Mouse (Mus musculus): ENCODE data around the gene Pcdh7. TPM values are rescaled to one million over a fixed set of nuclear protein-coding genes. Genes with fewer than 3 reads are reported as not detected.

Pcdh7 gene
- polyA plus RNA-seq, 1 experiment from 2014 or later = 16.5 TPM

- H3K4me3 ChIP-seq = no peak overlapping the region
- H3K36me3 ChIP-seq = no peaks in the 10 kb centered on the region
- H3K4me2 ChIP-seq = no peak overlapping the region
- H3K9me3 ChIP-seq = no peaks in the 10 kb centered on the region
- H3K9ac ChIP-seq = no peak overlapping the region
- peaks cover 24% of the 10 kb centered on the region for H3K4me1 ChIP-seq
- 80% methylated on average over 1 of the region's 1 CpGs for WGBS
- no peak overlapping the region for H3K27ac ChIP-seq (replicated peaks)
- no peaks in the 10 kb centered on the region for H3K27me3 ChIP-seq (replicated peaks)
- no peak for ATAC-seq (ENCODE audit: extremely low read depth, insufficient number of reproducible peaks, low FRiP score, low TSS enrichment)
Measured at GRCm38 (mm10) chr5:57810641-57811040, 92.9 kb downstream of the Pcdh7 start.

GRCm38 (mm10) chr5:57815964-57816589 lies 98.3 kb downstream of the Pcdh7 start:
- no peak for ATAC-seq (ENCODE audit: extremely low read depth, insufficient number of reproducible peaks, low FRiP score, low TSS enrichment)
- 80% methylated on average over 5 of the region's 5 CpGs for WGBS
- no peak overlapping the region for H3K27ac ChIP-seq (replicated peaks)
- H3K36me3 ChIP-seq = no peaks in the 10 kb centered on the region
- H3K4me3 ChIP-seq = no peak overlapping the region
- H3K4me2 ChIP-seq = no peak overlapping the region
- H3K9ac ChIP-seq = no peak overlapping the region
- H3K27me3 ChIP-seq (replicated peaks) = no peaks in the 10 kb centered on the region
- peaks cover 36% of the 10 kb centered on the region for H3K4me1 ChIP-seq
- H3K9me3 ChIP-seq = no peaks in the 10 kb centered on the region

GRCm38 (mm10) chr5:57819788-57820187 lies 102.0 kb downstream of the Pcdh7 start:
- no peak for ATAC-seq (ENCODE audit: extremely low read depth, insufficient number of reproducible peaks, low FRiP score, low TSS enrichment)
- 73% methylated on average over 2 of the region's 2 CpGs for WGBS
- H3K9ac ChIP-seq = no peak overlapping the region
- peaks cover 41% of the 10 kb centered on the region for H3K4me1 ChIP-seq
- no peaks in the 10 kb centered on the region for H3K9me3 ChIP-seq
- H3K27ac ChIP-seq (replicated peaks) = no peak overlapping the region
- no peaks in the 10 kb centered on the region for H3K36me3 ChIP-seq
- no peak overlapping the region for H3K4me2 ChIP-seq
- H3K27me3 ChIP-seq (replicated peaks) = no peaks in the 10 kb centered on the region
- no peak overlapping the region for H3K4me3 ChIP-seq

- no peaks in the 10 kb centered on the region for H3K9me3 ChIP-seq
- H3K4me1 ChIP-seq = peaks cover 35% of the 10 kb centered on the region
- 62% methylated on average over 8 of the region's 8 CpGs for WGBS
- no peak for ATAC-seq (ENCODE audit: extremely low read depth, insufficient number of reproducible peaks, low FRiP score, low TSS enrichment)
- H3K36me3 ChIP-seq = no peaks in the 10 kb centered on the region
- no peak overlapping the region for H3K27ac ChIP-seq (replicated peaks)
- H3K4me3 ChIP-seq = no peak overlapping the region
- H3K27me3 ChIP-seq (replicated peaks) = no peaks in the 10 kb centered on the region
- no peak overlapping the region for H3K9ac ChIP-seq
- H3K4me2 ChIP-seq = no peak overlapping the region
Measured at GRCm38 (mm10) chr5:57821099-57821498, 103.3 kb downstream of the Pcdh7 start.

GRCm38 (mm10) chr5:57828437-57828836 lies 110.7 kb downstream of the Pcdh7 start:
- Histone ChIP-seq H3K36me3 (no peaks in the 10 kb centered on the region), H3K4me3 (no peak overlapping the region), H3K27ac (replicated peaks) (no peak overlapping the region), H3K4me1 (no peaks in the 10 kb centered on the region), H3K9ac (no peak overlapping the region), H3K27me3 (replicated peaks) (no peaks in the 10 kb centered on the region), H3K9me3 (no peaks in the 10 kb centered on the region), H3K4me2 (no peak overlapping the region)
- 89% methylated on average over 3 of the region's 3 CpGs for WGBS
- no peak for ATAC-seq (ENCODE audit: extremely low read depth, insufficient number of reproducible peaks, low FRiP score, low TSS enrichment)

- Histone ChIP-seq H3K27ac (replicated peaks) (peak overlapping the region; percentile 36; the same call in 1 of the 2 replicates), H3K4me3 (no peak overlapping the region), H3K27me3 (replicated peaks) (no peaks in the 10 kb centered on the region), H3K9me3 (no peaks in the 10 kb centered on the region), H3K4me1 (peaks cover 29% of the 10 kb centered on the region), H3K4me2 (no peak overlapping the region), H3K9ac (no peak overlapping the region), H3K36me3 (no peaks in the 10 kb centered on the region)
- ATAC-seq (ENCODE audit: extremely low read depth, insufficient number of reproducible peaks, low FRiP score, low TSS enrichment) = no peak
- 30% methylated on average over 2 of the region's 2 CpGs for WGBS
Measured at GRCm38 (mm10) chr5:57837150-57837549, 119.4 kb downstream of the Pcdh7 start.

GRCm38 (mm10) chr5:57841357-57842119 lies 123.8 kb downstream of the Pcdh7 start:
- H3K27me3 ChIP-seq (replicated peaks) = no peaks in the 10 kb centered on the region
- H3K9ac ChIP-seq = no peak overlapping the region
- no peak for ATAC-seq (ENCODE audit: extremely low read depth, insufficient number of reproducible peaks, low FRiP score, low TSS enrichment)

GRCm38 (mm10) chr5:57847500-57847899 lies 129.7 kb downstream of the Pcdh7 start:
- WGBS = 67% methylated on average over 3 of the region's 3 CpGs
- peaks cover 17% of the 10 kb centered on the region for H3K4me1 ChIP-seq
- no peaks in the 10 kb centered on the region for H3K36me3 ChIP-seq
- H3K4me2 ChIP-seq = no peak overlapping the region
- H3K9ac ChIP-seq = no peak overlapping the region
- H3K27ac ChIP-seq (replicated peaks) = no peak overlapping the region
- no peak overlapping the region for H3K4me3 ChIP-seq
- no peaks in the 10 kb centered on the region for H3K9me3 ChIP-seq
- no peak for ATAC-seq (ENCODE audit: extremely low read depth, insufficient number of reproducible peaks, low FRiP score, low TSS enrichment)
- no peaks in the 10 kb centered on the region for H3K27me3 ChIP-seq (replicated peaks)

More at GRCm38 (mm10) chr5:57841357-57842119, 123.8 kb downstream of the Pcdh7 start:
- 68% methylated on average over 5 of the region's 5 CpGs for WGBS
- H3K4me2 ChIP-seq = no peak overlapping the region
- no peak overlapping the region for H3K27ac ChIP-seq (replicated peaks)
- no peak overlapping the region for H3K4me3 ChIP-seq
- peaks cover 26% of the 10 kb centered on the region for H3K4me1 ChIP-seq
- no peaks in the 10 kb centered on the region for H3K9me3 ChIP-seq
- H3K36me3 ChIP-seq = no peaks in the 10 kb centered on the region

GRCm38 (mm10) chr5:57850111-57850510 lies 132.3 kb downstream of the Pcdh7 start:
- Histone ChIP-seq H3K4me3 (no peak overlapping the region), H3K27ac (replicated peaks) (no peak overlapping the region), H3K4me2 (no peak overlapping the region), H3K27me3 (replicated peaks) (no peaks in the 10 kb centered on the region), H3K36me3 (no peaks in the 10 kb centered on the region), H3K9ac (no peak overlapping the region), H3K9me3 (no peaks in the 10 kb centered on the region), H3K4me1 (peaks cover 17% of the 10 kb centered on the region)
- no peak for ATAC-seq (ENCODE audit: extremely low read depth, insufficient number of reproducible peaks, low FRiP score, low TSS enrichment)
- 27% methylated on average over 2 of the region's 2 CpGs for WGBS

- ATAC-seq (ENCODE audit: extremely low read depth, insufficient number of reproducible peaks, low FRiP score, low TSS enrichment) = no peak
- Histone ChIP-seq H3K9ac (no peak overlapping the region), H3K4me1 (peaks cover 3% of the 10 kb centered on the region; the same call in 1 of the 2 replicates), H3K27ac (replicated peaks) (no peak overlapping the region), H3K36me3 (no peaks in the 10 kb centered on the region), H3K9me3 (no peaks in the 10 kb centered on the region), H3K27me3 (replicated peaks) (no peaks in the 10 kb centered on the region), H3K4me3 (no peak overlapping the region), H3K4me2 (no peak overlapping the region)
- WGBS = 68% methylated on average over 3 of the region's 3 CpGs
Measured at GRCm38 (mm10) chr5:57857316-57857715, 139.5 kb downstream of the Pcdh7 start.

GRCm38 (mm10) chr5:57864254-57864653 lies 146.5 kb downstream of the Pcdh7 start:
- no peak overlapping the region for H3K4me3 ChIP-seq
- H3K4me2 ChIP-seq = no peak overlapping the region
- H3K9me3 ChIP-seq = no peaks in the 10 kb centered on the region
- WGBS = 75% methylated on average over 3 of the region's 3 CpGs
- H3K4me1 ChIP-seq = peaks cover 32% of the 10 kb centered on the region
- no peak overlapping the region for H3K9ac ChIP-seq
- no peaks in the 10 kb centered on the region for H3K27me3 ChIP-seq (replicated peaks)
- no peaks in the 10 kb centered on the region for H3K36me3 ChIP-seq
- H3K27ac ChIP-seq (replicated peaks) = no peak overlapping the region
- no peak for ATAC-seq (ENCODE audit: extremely low read depth, insufficient number of reproducible peaks, low FRiP score, low TSS enrichment)

- H3K4me3 ChIP-seq = no peak overlapping the region
- H3K9me3 ChIP-seq = no peaks in the 10 kb centered on the region
- H3K27ac ChIP-seq (replicated peaks) = no peak overlapping the region
- no peak overlapping the region for H3K4me2 ChIP-seq
- H3K27me3 ChIP-seq (replicated peaks) = no peaks in the 10 kb centered on the region
- 75% methylated on average over 3 of the region's 3 CpGs for WGBS
- peaks cover 33% of the 10 kb centered on the region for H3K4me1 ChIP-seq
- no peak overlapping the region for H3K9ac ChIP-seq
- ATAC-seq (ENCODE audit: extremely low read depth, insufficient number of reproducible peaks, low FRiP score, low TSS enrichment) = no peak
- no peaks in the 10 kb centered on the region for H3K36me3 ChIP-seq
Measured at GRCm38 (mm10) chr5:57865256-57865655, 147.5 kb downstream of the Pcdh7 start.

Measured in heart, embryonic 13.5 days (tissue).